Mouse (Mus musculus): ENCODE data around the gene Gm13276.
A peak's percentile ranks its signal among the peaks of the same experiment; 100 is the strongest.
"Not testable (repeated sequence)": the region's sequence is repeated elsewhere in the genome, so short reads cannot be mapped to it uniquely, and the experiment has no call there.

DNA sequence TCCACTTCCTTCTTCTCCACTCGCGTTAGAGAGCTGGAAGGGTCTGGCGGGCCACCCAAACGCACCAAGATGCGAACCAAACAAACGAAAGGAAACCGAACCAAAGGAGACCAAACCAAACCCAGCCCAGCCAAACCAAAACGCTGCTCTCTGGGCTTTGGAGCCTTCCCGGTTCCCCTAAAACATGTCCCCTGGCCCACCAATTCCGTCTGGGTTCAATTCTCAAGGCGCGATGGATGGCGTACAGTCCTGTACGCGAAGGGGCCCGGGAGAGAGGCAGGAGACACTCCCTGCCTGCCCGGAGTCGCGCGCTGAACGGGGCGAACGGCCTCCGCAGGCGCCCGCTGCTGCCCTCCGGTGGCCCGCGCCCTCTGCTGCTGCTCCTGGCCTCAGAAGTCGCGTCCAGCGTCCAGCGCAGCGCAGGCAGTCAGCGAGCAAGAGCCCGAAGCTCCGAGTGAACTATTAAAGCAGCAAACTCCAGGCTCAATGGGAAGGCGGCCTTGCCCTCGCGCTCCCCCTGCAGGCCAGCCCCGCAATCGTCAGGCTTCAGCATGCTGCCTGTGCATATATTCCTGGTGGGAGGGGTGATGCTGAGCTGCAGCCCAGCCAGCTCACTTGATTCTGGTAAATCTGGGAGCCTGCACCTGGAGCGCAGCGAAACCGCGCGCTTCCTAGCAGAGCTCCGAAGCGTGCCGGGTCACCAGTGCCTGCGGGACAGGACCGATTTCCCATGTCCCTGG is 8.6 kb downstream of the Gm13276 start, which contains the start of gene Gm13275:
- peak; percentile 43 for TF ChIP-seq CTCF (IDR thresholded peaks at IDR 0.05; ENCODE audit: low read depth)
- not testable (repeated sequence) for TF ChIP-seq EP300 (IDR thresholded peaks at IDR 0.05; ENCODE audit: low read depth)
